Mouse (Mus musculus) myocyte (in vitro differentiated cells): Measurements from ENCODE around the gene Camk1g. TPM values are rescaled to one million over a fixed set of nuclear protein-coding genes. Genes with fewer than 3 reads are reported as not detected.

ENCODE experiments used
- H3K27me3 ChIP-seq: one replicate; pipeline ENCODE4 v1.6.1; 2011; ENCODE audit not compliant: control insufficient read depth, insufficient read depth, insufficient read length
- H3K36me3 ChIP-seq: one replicate; pipeline ENCODE4 v1.6.1; 2011; ENCODE audit not compliant: control insufficient read depth, insufficient read depth
- H3K4me2 ChIP-seq: one replicate; pipeline ENCODE4 v1.6.1; 2011; ENCODE audit warnings: low read depth, control low read depth
- H3K4me3 ChIP-seq: one replicate; pipeline ENCODE4 v1.5.1; 2011; ENCODE audit warnings: mild to moderate bottlenecking, control low read depth, moderate library complexity
- H3K79me2 ChIP-seq: one replicate; pipeline ENCODE4 v1.6.1; 2011; ENCODE audit not compliant: control insufficient read depth, insufficient read depth
- H3ac ChIP-seq: one replicate; pipeline ENCODE4 v1.6.1; 2011; ENCODE audit not compliant: control insufficient read depth, insufficient read length
- CEBPB ChIP-seq: IDR thresholded peaks from 2 replicates; pipeline ENCODE4 v1.6.1; 2011; ENCODE audit warnings: mild to moderate bottlenecking, moderate library complexity; ENCODE audit not compliant: poor library complexity, insufficient read depth, severe bottlenecking
- E2F4 ChIP-seq: IDR thresholded peaks from one replicate; pipeline ENCODE4 v1.6.1; 2011; ENCODE audit warnings: mild to moderate bottlenecking, control low read depth, moderate library complexity; ENCODE audit not compliant: insufficient read depth
- MAX ChIP-seq: IDR thresholded peaks from one replicate; pipeline ENCODE4 v1.6.1; 2011; ENCODE audit warnings: low read depth, mild to moderate bottlenecking, control low read depth
- MYOD1 ChIP-seq, 3 experiments: IDR thresholded peaks; one replicate each; pipeline ENCODE4 v1.6.1; 2011; ENCODE audit warnings: control low read depth in 2 of 3, low read depth in 2 of 3, mild to moderate bottlenecking in 2 of 3, moderate library complexity in 1 of 3; ENCODE audit not compliant: insufficient read length in 2 of 3, control insufficient read depth in 1 of 3
- MYOG ChIP-seq, 3 experiments: IDR thresholded peaks; one replicate each; pipeline ENCODE4 v1.6.1; 2011; ENCODE audit warnings: control low read depth in 2 of 3, low read depth in 2 of 3, mild to moderate bottlenecking in 2 of 3; ENCODE audit not compliant: insufficient read length in 2 of 3, control insufficient read depth in 1 of 3, insufficient read depth in 1 of 3
- POLR2A ChIP-seq: IDR thresholded peaks from one replicate; pipeline ENCODE4 v1.6.1; 2011; ENCODE audit warnings: low read depth, mild to moderate bottlenecking, control low read depth, moderate library complexity; ENCODE audit not compliant: insufficient read length
- POLR2AphosphoS2 ChIP-seq: IDR thresholded peaks from one replicate; pipeline ENCODE4 v1.6.1; 2011; ENCODE audit warnings: low read depth, control low read depth; ENCODE audit not compliant: insufficient read length
- REST ChIP-seq: IDR thresholded peaks from one replicate; pipeline ENCODE4 v1.6.1; 2011; ENCODE audit warnings: mild to moderate bottlenecking, control low read depth, moderate library complexity; ENCODE audit not compliant: insufficient read depth, insufficient read length
- SRF ChIP-seq: IDR thresholded peaks from one replicate; pipeline ENCODE4 v1.6.1; 2011; ENCODE audit warnings: low read depth; ENCODE audit not compliant: control insufficient read depth, insufficient read length
- TCF12 ChIP-seq: IDR thresholded peaks from one replicate; pipeline ENCODE4 v1.6.1; 2011; ENCODE audit warnings: mild to moderate bottlenecking, control low read depth; ENCODE audit not compliant: poor library complexity, insufficient read depth, severe bottlenecking
- TCF3 ChIP-seq: IDR thresholded peaks from one replicate; pipeline ENCODE4 v1.6.1; 2011; ENCODE audit warnings: low read depth, control low read depth; ENCODE audit not compliant: insufficient read length
- USF1 ChIP-seq: IDR thresholded peaks from one replicate; pipeline ENCODE4 v1.6.1; 2011; ENCODE audit warnings: low read depth, mild to moderate bottlenecking, control low read depth, moderate library complexity
- polyA plus RNA-seq: library from polyadenylated mRNA; unstranded; fragments of >200 nt; fragmentation: generic; extraction: Trizol; gene quantifications from one replicate; pipeline ENCODE4 v1.2.1, GENCODE M21; 2012; ENCODE audit warnings: missing spikeins

Camk1g gene
- polyA plus RNA-seq, 1 experiment = 4.1 TPM

DNA sequence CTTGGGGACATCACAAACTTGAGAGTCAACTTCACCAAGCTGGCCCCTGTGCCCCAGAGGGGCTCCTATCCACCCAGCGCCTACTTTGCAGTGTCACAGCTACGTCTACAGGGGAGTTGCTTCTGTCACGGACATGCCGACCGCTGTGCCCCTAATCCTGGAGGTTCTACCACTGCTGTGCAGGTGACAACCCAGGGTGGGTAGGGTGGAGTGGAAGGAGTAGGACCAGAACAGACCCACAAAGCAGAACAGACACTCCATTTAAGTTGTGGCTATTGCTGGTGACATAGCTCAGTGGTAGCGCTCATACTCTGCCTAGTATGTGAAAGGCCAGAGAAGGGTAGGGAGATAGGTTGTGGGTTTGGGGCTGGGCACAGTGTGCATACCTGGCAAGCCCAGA, 44.2 kb downstream of the Camk1g start:
- H3K4me2 ChIP-seq = no peak overlapping the region
- TF ChIP-seq TCF12 (no peak), E2F4 (no peak), MYOD1 (IDR thresholded peaks at IDR 0.05; ENCODE audit: control insufficient read depth in 1 of 3, insufficient read length in 2 of 3, low read depth in 2 of 3) (no peak), POLR2AphosphoS2 (no peak), MAX (no peak), CEBPB (no peak), SRF (no peak), POLR2A (no peak), TCF3 (no peak), REST (no peak), USF1 (no peak), MYOG (IDR thresholded peaks at IDR 0.05; ENCODE audit: control insufficient read depth in 1 of 3, insufficient read depth in 1 of 3, insufficient read length in 2 of 3, low read depth in 2 of 3) (no peak)

DNA sequence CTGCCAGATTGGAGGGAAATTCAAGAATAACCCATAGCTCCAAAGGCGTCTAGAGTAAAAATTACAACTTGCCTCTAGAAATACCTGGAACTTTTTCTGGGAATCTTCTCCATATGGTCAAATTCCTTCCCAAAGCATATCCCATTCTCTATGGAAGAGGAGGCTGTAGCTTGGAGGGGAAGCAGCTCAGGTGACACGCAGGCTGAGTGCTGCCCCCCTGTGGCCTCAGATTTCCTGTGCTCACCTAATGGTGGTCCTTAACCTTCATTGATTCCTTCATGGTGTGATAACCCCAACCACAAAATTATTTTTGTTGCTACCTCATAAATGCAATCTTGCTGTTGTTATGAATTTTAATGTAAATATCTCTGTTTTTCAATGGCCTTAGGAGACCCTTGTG, 45.9 kb downstream of the Camk1g start:
- no peak overlapping the region for H3ac ChIP-seq
- no peak overlapping the region for H3K4me2 ChIP-seq
- no peaks in the 10 kb centered on the region for H3K36me3 ChIP-seq
- TF ChIP-seq MYOG (IDR thresholded peaks at IDR 0.05; ENCODE audit: control insufficient read depth in 1 of 3, insufficient read depth in 1 of 3, insufficient read length in 2 of 3, low read depth in 2 of 3) (no peak), TCF12 (no peak), MAX (no peak), TCF3 (no peak), SRF (no peak), MYOD1 (IDR thresholded peaks at IDR 0.05; ENCODE audit: control insufficient read depth in 1 of 3, insufficient read length in 2 of 3, low read depth in 2 of 3) (no peak), CEBPB (no peak), POLR2A (no peak), REST (no peak), E2F4 (no peak), USF1 (no peak)
- no peaks in the 10 kb centered on the region for H3K79me2 ChIP-seq
- H3K27me3 ChIP-seq = no peaks in the 10 kb centered on the region
- no peak overlapping the region for H3K4me3 ChIP-seq

More for the DNA sequence above, 44.2 kb downstream of the Camk1g start:
- no peaks in the 10 kb centered on the region for H3K79me2 ChIP-seq
- H3K4me3 ChIP-seq = no peak overlapping the region
- no peak overlapping the region for H3ac ChIP-seq
- H3K36me3 ChIP-seq = no peaks in the 10 kb centered on the region
- no peaks in the 10 kb centered on the region for H3K27me3 ChIP-seq

DNA sequence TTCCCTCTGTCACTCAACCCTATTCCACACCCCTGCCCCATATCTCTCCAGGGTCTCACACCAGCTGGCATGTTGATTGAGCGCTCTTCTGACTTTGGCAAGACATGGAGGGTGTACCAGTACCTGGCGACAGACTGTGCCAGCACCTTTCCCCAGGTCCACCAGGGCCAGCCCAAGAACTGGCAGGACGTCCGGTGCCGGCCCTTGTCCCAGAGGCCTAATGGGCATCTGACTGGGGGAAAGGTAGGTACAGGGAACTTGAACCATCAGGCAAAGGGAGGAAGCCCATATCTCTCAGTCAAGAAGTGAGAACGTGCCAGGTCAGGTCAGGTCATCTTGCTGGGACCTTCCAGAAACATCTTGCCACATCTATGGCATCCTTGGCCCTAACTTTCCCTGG, 46.4 kb downstream of the Camk1g start:
- H3ac ChIP-seq = no peak overlapping the region
- TF ChIP-seq POLR2A = no peak
- TF ChIP-seq REST = no peak
- no peak for TF ChIP-seq SRF
- TF ChIP-seq MYOD1 (IDR thresholded peaks at IDR 0.05; ENCODE audit: control insufficient read depth in 1 of 3, insufficient read length in 2 of 3, low read depth in 2 of 3) = no peak
- TF ChIP-seq TCF3 = no peak
- no peak for TF ChIP-seq MAX
- TF ChIP-seq MYOG (IDR thresholded peaks at IDR 0.05; ENCODE audit: control insufficient read depth in 1 of 3, insufficient read depth in 1 of 3, insufficient read length in 2 of 3, low read depth in 2 of 3) = no peak
- TF ChIP-seq CEBPB = no peak
- TF ChIP-seq TCF12 = no peak
- TF ChIP-seq USF1 = no peak
- TF ChIP-seq POLR2AphosphoS2 = no peak
- TF ChIP-seq E2F4 = no peak
- H3K79me2 ChIP-seq = no peaks in the 10 kb centered on the region
- no peaks in the 10 kb centered on the region for H3K27me3 ChIP-seq
- H3K4me3 ChIP-seq = no peak overlapping the region
- no peaks in the 10 kb centered on the region for H3K36me3 ChIP-seq
- H3K4me2 ChIP-seq = no peak overlapping the region

DNA sequence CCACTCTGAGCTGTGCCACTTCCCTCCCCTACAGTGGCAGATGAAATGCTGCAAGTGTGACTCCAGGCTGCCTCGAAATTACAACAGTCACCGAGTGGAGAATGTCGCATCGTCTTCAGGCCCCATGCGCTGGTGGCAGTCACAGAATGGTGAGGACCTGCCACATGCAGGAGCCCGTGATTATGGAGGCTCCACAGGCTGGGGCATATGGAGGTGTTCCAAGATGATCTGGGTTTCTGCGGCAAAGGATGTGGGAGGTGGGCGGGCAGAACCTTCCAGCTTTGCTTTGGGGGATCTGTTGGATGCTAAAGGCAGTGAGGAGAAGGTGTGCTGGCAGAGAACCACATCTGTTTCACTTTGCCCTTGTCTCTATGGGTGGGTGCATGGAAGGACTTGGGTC, 49.7 kb downstream of the Camk1g start:
- H3K36me3 ChIP-seq = no peaks in the 10 kb centered on the region
- H3ac ChIP-seq = no peak overlapping the region
- H3K4me3 ChIP-seq = no peak overlapping the region
- TF ChIP-seq USF1 (no peak), MYOG (IDR thresholded peaks at IDR 0.05; ENCODE audit: control insufficient read depth in 1 of 3, insufficient read depth in 1 of 3, insufficient read length in 2 of 3, low read depth in 2 of 3) (no peak)
- no peak overlapping the region for H3K4me2 ChIP-seq
- no peaks in the 10 kb centered on the region for H3K27me3 ChIP-seq
- H3K79me2 ChIP-seq = no peaks in the 10 kb centered on the region

DNA sequence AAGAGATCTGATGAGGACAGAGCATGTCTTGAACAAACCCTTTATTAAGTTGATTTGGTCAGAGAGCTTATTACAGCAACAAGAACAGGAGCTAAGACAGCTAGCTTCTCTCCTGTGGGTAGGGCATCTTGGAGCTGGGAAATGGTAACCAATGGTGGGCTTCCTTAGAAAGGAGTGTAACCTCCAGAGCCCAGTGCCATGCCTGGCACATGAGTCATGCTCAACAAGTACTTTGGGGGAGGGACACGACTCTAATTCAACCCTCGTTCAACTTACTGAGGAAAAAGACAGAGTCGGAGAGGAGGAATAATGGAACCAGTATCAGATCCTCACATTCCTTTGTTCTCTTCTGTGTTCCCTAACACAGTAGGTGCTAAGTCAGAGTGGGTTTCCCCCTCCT, 50.4 kb downstream of the Camk1g start:
- H3K79me2 ChIP-seq = no peaks in the 10 kb centered on the region
- no peaks in the 10 kb centered on the region for H3K36me3 ChIP-seq
- no peak overlapping the region for H3ac ChIP-seq
- TF ChIP-seq MYOD1 (IDR thresholded peaks at IDR 0.05; ENCODE audit: control insufficient read depth in 1 of 3, insufficient read length in 2 of 3, low read depth in 2 of 3) (no peak), TCF3 (no peak), POLR2AphosphoS2 (no peak), MYOG (IDR thresholded peaks at IDR 0.05; ENCODE audit: control insufficient read depth in 1 of 3, insufficient read depth in 1 of 3, insufficient read length in 2 of 3, low read depth in 2 of 3) (no peak), TCF12 (no peak), USF1 (no peak), SRF (no peak), REST (no peak), MAX (no peak), POLR2A (no peak), CEBPB (no peak), E2F4 (no peak)
- peak overlapping the region; percentile 27 for H3K4me2 ChIP-seq
- H3K4me3 ChIP-seq = no peak overlapping the region
- H3K27me3 ChIP-seq = no peaks in the 10 kb centered on the region
